Comparison of ENCODE assay signal across 11 mouse cellular contexts in genomic region chr1:178799836-178800552, GRCm38 (mm10).
DNase-seq lines count a peak whose midpoint lies in the region; ATAC-seq lines count a peak whose summit lies in the region.
"Had no signal": no experiment of that assay in that cellular context is flagged by ENCODE, and none has a peak within 500 bp of the region (broad histone marks: within the 10 kb centered on the region; RNA-seq: fewer than 3 reads in every experiment).

No protein-coding gene starts in this region.

- no peak overlapping the region for H3K27ac ChIP-seq in heart, embryonic 16.5 days (ENCODE audit: low read length)
- no peak overlapping the region for H3K27ac ChIP-seq in hindbrain, embryonic 11.5 days (ENCODE audit: low read depth, low read length)
- no peak overlapping the region for H3K27ac ChIP-seq in midbrain, embryonic 16.5 days (ENCODE audit: low read length)
- H3K27ac ChIP-seq: liver, embryonic 14.5 days had no signal

- ATAC-seq in heart, embryonic 16.5 days (replicated peaks; ENCODE audit: extremely low read depth, insufficient read depth, low FRiP score) = no peak
- no peak for ATAC-seq in hindbrain, embryonic 11.5 days (ENCODE audit: low FRiP score)
- ATAC-seq in midbrain, embryonic 16.5 days = no peak

- intact Hi-C loops in heart, postnatal 14 days (cut with DNase I) = no loop called here

- H3K9me3 ChIP-seq in heart, embryonic 16.5 days (replicated peaks; ENCODE audit: control insufficient read depth, low read length) = no peaks in the 10 kb centered on the region
- H3K9me3 ChIP-seq in hindbrain, embryonic 11.5 days (ENCODE audit: control insufficient read depth, low read length) = no peaks in the 10 kb centered on the region
- H3K9me3 ChIP-seq in midbrain, embryonic 16.5 days (replicated peaks; ENCODE audit: control insufficient read depth, low read length, poor library complexity, severe bottlenecking) = no peaks in the 10 kb centered on the region

- peak overlapping the region; percentile 37 for H3K4me2 ChIP-seq in heart, embryonic 16.5 days (ENCODE audit: low read depth, low read length)
- no peak overlapping the region for H3K4me2 ChIP-seq in hindbrain, embryonic 11.5 days (replicated peaks; ENCODE audit: low read depth, low read length)
- peak overlapping the region; percentile 25; the same call in 1 of the 2 replicates for H3K4me2 ChIP-seq in midbrain, embryonic 16.5 days (ENCODE audit: low read length)

- peaks cover 55% of the 10 kb centered on the region for H3K4me1 ChIP-seq in heart, embryonic 16.5 days (ENCODE audit: control insufficient read depth, insufficient read depth, low read length)
- H3K4me1 ChIP-seq in hindbrain, embryonic 11.5 days (replicated peaks; ENCODE audit: control insufficient read depth, insufficient read depth, low read length) = no peaks in the 10 kb centered on the region; the same call in 1 of the 2 replicates
- peaks cover 13% of the 10 kb centered on the region for H3K4me1 ChIP-seq in midbrain, embryonic 16.5 days (ENCODE audit: control insufficient read depth, insufficient read depth, low read length)

- H3K36me3 ChIP-seq in heart, embryonic 16.5 days (ENCODE audit: control insufficient read depth, insufficient read depth) = no peaks in the 10 kb centered on the region
- H3K36me3 ChIP-seq in hindbrain, embryonic 11.5 days (ENCODE audit: control insufficient read depth, insufficient read depth, low read length) = no peaks in the 10 kb centered on the region
- no peaks in the 10 kb centered on the region for H3K36me3 ChIP-seq in midbrain, embryonic 16.5 days (ENCODE audit: control insufficient read depth, insufficient read depth, low read length)

- 63% methylated on average over 11 of the region's 11 CpGs for WGBS in heart, embryonic 16.5 days
- 69% methylated on average over 11 of the region's 11 CpGs for WGBS in hindbrain, embryonic 11.5 days
- WGBS in midbrain, embryonic 16.5 days = 74% methylated on average over 11 of the region's 11 CpGs

- peak overlapping the region; percentile 1 for H3K4me3 ChIP-seq in heart, embryonic 16.5 days (ENCODE audit: low read length)
- no peak overlapping the region for H3K4me3 ChIP-seq in hindbrain, embryonic 11.5 days (ENCODE audit: low read depth, low read length)
- no peak overlapping the region for H3K4me3 ChIP-seq in midbrain, embryonic 16.5 days (ENCODE audit: low read depth, low read length)

- peak overlapping the region; percentile 21; the same call in 1 of the 2 replicates for H3K9ac ChIP-seq in heart, embryonic 16.5 days (ENCODE audit: low read length)
- no peak overlapping the region for H3K9ac ChIP-seq in hindbrain, embryonic 11.5 days (ENCODE audit: low read depth, low read length)
- no peak overlapping the region for H3K9ac ChIP-seq in midbrain, embryonic 16.5 days (ENCODE audit: low read depth, low read length)
- H3K9ac ChIP-seq: liver, embryonic 14.5 days had no signal

- DNase-seq in heart, postnatal 14 days = no peak
- peak; percentile 19 for DNase-seq in embryo, embryonic 9.5 days (ENCODE audit: extremely low spot score)
- peak; percentile 35 for DNase-seq in hindbrain, embryonic 11.5 days (ENCODE audit: low spot score)
- no peak for DNase-seq in urinary bladder, adult 18-20 months (ENCODE audit: low spot score in 2 of 2)
- DNase-seq in spleen, postnatal 10 days (ENCODE audit: low spot score in 2 of 2) = no peak
- DNase-seq: adrenal gland, adult 8-10 months; kidney, postnatal 25 days; thymus, postnatal 25 days had no signal

- no peaks in the 10 kb centered on the region for H3K27me3 ChIP-seq in heart, embryonic 16.5 days (ENCODE audit: control insufficient read depth, insufficient read depth, low read length)
- no peaks in the 10 kb centered on the region for H3K27me3 ChIP-seq in hindbrain, embryonic 11.5 days (ENCODE audit: control insufficient read depth, insufficient read depth, low read length)
- H3K27me3 ChIP-seq in midbrain, embryonic 16.5 days (ENCODE audit: control insufficient read depth, insufficient read depth, low read depth, low read length) = no peaks in the 10 kb centered on the region

Comparison
In these comparisons a context has a peak if more than half of its experiments do, and no peak if none do; other contexts are left out.
1. DNase-seq: peak in embryo, embryonic 9.5 days (single experiment) and hindbrain, embryonic 11.5 days (single experiment); none in heart, postnatal 14 days (0 of 2), urinary bladder, adult 18-20 months (0 of 2) and spleen, postnatal 10 days (0 of 2).